Mouse (Mus musculus) lung, postnatal 0 days (tissue): ENCODE data around the gene Ppp6r2.

Experiments
- CTCF ChIP-seq: IDR thresholded peaks from 2 replicates; pipeline ENCODE4 v1.5.1; 2016; ENCODE audit warnings: antibody characterized with exemption, mild to moderate bottlenecking
- EP300 ChIP-seq: IDR thresholded peaks from 2 replicates; pipeline ENCODE4 v1.6.1; 2016; ENCODE audit warnings: antibody characterized with exemption, mild to moderate bottlenecking, control low read depth

- TF ChIP-seq CTCF: peak; percentile 16; the same call in 1 of the 2 replicates
- no peak for TF ChIP-seq EP300
These were observed 38.1 kb upstream of the Ppp6r2 start for GRCm38 (mm10) chr15:89173024-89173905.
